Mouse (Mus musculus): ENCODE measurements around the gene 2010111I01Rik. TPM values are rescaled to one million over a fixed set of nuclear protein-coding genes. Genes with fewer than 3 reads are reported as not detected.

2010111I01Rik gene
- total and polyA plus RNA-seq, 3 experiments, result 26.3 to 32.7 TPM; not detected in 1

DNA sequence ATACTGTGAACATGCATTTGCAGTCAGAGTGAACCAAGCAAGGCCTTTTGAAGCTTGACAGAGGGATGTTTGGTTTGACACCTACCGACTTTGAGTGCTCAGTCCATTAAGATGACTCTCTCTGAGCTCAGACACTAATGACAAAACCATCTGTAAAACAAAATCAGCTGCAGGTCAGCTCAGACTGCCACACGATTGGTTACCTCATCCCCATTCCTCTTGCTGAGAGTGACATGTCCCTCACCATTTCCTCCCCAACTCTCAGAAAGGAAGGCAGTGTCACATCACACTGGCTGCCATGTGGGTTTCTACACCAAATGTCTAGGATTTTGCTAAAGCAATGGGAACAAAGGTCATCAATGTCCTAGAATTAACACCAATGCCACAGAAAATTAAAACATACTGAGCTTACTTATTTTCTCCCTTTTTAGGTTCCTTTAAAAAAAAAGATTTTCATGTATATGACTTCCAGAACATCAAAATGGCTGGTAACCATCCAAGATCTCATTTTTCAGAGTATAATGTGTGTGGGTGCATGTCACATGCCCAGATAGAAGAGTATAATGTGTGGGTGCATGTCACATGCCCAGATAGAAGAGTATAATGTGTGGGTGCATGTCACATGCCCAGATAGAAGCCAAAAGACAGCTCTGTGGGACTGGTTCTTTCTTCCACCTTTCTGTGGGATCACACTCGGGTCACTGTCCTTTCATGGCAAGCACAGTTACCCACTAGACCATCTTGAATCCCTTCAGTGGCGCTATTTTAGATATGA is 395.6 kb downstream of the 2010111I01Rik start:
- no peak overlapping the region for H3K4me3 ChIP-seq (ENCODE audit: control insufficient read depth in 1 of 2, insufficient read depth in 1 of 2, low read depth in 2 of 2, low read length in 2 of 2)
- H3K9me3 ChIP-seq (replicated peaks; ENCODE audit: insufficient read depth, low read length), result no peaks in the 10 kb centered on the region
- TF ChIP-seq POLR2A (IDR thresholded peaks at IDR 0.05; ENCODE audit: control insufficient read depth in 1 of 2, insufficient read depth in 1 of 2, low read depth in 1 of 2, low read length in 2 of 2, poor library complexity in 1 of 2) (no peak), ZKSCAN1 (IDR thresholded peaks at IDR 0.05; ENCODE audit: low read depth, low read length) (no peak), CHD1 (IDR thresholded peaks at IDR 0.05; ENCODE audit: low read depth, low read length) (no peak), EP300 (IDR thresholded peaks at IDR 0.05; ENCODE audit: low read depth in 1 of 2, low read length in 2 of 2) (peak in 1 of 2 experiments; percentile 12; a peak in 1 of 4 replicates), USF1 (IDR thresholded peaks at IDR 0.05; ENCODE audit: low read depth, low read length) (peak; percentile 37; the same call in 1 of the 2 replicates), MYC (IDR thresholded peaks at IDR 0.05; ENCODE audit: low read depth, low read length) (no peak)
- H3K27me3 ChIP-seq (ENCODE audit: control insufficient read depth in 1 of 2, insufficient read depth in 2 of 2, low read length in 2 of 2), result no peaks in the 10 kb centered on the region
- no peak overlapping the region for H3K9ac ChIP-seq (ENCODE audit: control insufficient read depth, low read depth, low read length, poor library complexity, severe bottlenecking)
- DNase-seq (ENCODE audit: low read depth, low spot score), result no peak
- H3K4me1 ChIP-seq (ENCODE audit: control insufficient read depth in 1 of 2, insufficient read depth in 2 of 2, low read length in 2 of 2), result peaks cover 2 to 7% of the 10 kb centered on the region in 2 experiments; a peak in 2 of 4 replicates
- peaks cover 0 to 7% of the 10 kb centered on the region in 2 experiments; a peak in 2 of 4 replicates for H3K36me3 ChIP-seq (ENCODE audit: control insufficient read depth in 1 of 2, insufficient read depth in 2 of 2, low read length in 2 of 2)
- no peaks in the 10 kb centered on the region for H3K79me2 ChIP-seq (ENCODE audit: control insufficient read depth, insufficient read depth, low read length, poor library complexity)
- H3K27ac ChIP-seq (ENCODE audit: control insufficient read depth, low read depth, low read length), result no peak overlapping the region

GRCm38 (mm10) chr13:63361755-63362154 is 397.1 kb downstream of the 2010111I01Rik start:
- Histone ChIP-seq H3K4me1 (ENCODE audit: control insufficient read depth in 1 of 2, insufficient read depth in 2 of 2, low read length in 2 of 2) (peaks cover 2 to 7% of the 10 kb centered on the region in 2 experiments; a peak in 2 of 4 replicates), H3K9ac (ENCODE audit: control insufficient read depth, low read depth, low read length, poor library complexity, severe bottlenecking) (no peak overlapping the region), H3K9me3 (replicated peaks; ENCODE audit: insufficient read depth, low read length) (no peaks in the 10 kb centered on the region), H3K79me2 (ENCODE audit: control insufficient read depth, insufficient read depth, low read length, poor library complexity) (no peaks in the 10 kb centered on the region), H3K36me3 (ENCODE audit: control insufficient read depth in 1 of 2, insufficient read depth in 2 of 2, low read length in 2 of 2) (peaks cover 0 to 7% of the 10 kb centered on the region in 2 experiments; a peak in 2 of 4 replicates), H3K4me3 (ENCODE audit: control insufficient read depth in 1 of 2, insufficient read depth in 1 of 2, low read depth in 2 of 2, low read length in 2 of 2) (no peak overlapping the region), H3K27me3 (ENCODE audit: control insufficient read depth in 1 of 2, insufficient read depth in 2 of 2, low read length in 2 of 2) (no peaks in the 10 kb centered on the region), H3K27ac (ENCODE audit: control insufficient read depth, low read depth, low read length) (no peak overlapping the region)
- peak; percentile 41 for DNase-seq (ENCODE audit: low read depth, low spot score)
- TF ChIP-seq MYC (IDR thresholded peaks at IDR 0.05; ENCODE audit: low read depth, low read length), result no peak
- TF ChIP-seq EP300 (IDR thresholded peaks at IDR 0.05; ENCODE audit: low read depth in 1 of 2, low read length in 2 of 2), result peak; percentile 22 to 33; a peak in 1 of 4 replicates

DNA sequence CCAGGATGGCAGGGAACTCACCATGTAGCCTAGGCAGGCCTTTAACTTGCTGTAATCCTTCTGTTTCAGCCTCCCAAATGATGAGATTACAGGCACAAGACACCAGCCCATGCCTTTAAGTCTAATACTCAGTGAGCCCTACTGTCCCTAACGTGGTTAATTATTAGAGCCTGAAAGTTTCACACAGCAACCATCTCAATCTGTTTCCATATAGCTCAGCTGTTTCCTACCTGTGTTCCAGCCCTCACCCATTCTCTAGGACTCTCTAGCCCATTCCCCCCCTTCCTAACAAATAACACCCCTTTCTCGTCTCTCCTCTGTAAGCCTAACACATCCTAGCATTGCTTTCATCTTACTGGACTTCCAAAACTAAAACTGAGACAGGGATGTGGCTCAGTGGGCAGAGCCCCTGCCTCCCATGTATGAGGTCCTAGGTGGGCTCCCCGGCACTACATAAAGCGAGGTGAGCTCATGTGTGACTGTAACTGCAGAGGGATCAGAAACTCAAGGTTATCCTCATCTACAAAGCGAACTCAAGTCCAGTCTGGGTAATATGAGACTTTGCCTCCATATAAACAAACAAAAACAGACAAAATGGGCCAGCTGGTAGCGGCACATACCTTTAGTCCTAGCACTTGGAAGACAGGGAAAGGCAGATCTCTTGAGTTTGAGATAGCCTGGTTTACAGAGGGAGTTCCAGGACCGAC is 408.9 kb downstream of the 2010111I01Rik start:
- no peak overlapping the region for H3K27ac ChIP-seq (ENCODE audit: control insufficient read depth, low read depth, low read length)
- H3K79me2 ChIP-seq (ENCODE audit: control insufficient read depth, insufficient read depth, low read length, poor library complexity), result no peaks in the 10 kb centered on the region
- H3K36me3 ChIP-seq (ENCODE audit: control insufficient read depth in 1 of 2, insufficient read depth in 2 of 2, low read length in 2 of 2), result no peaks in the 10 kb centered on the region; a peak in 1 of 4 replicates
- DNase-seq (ENCODE audit: low read depth, low spot score), result no peak
- H3K4me1 ChIP-seq (ENCODE audit: control insufficient read depth in 1 of 2, insufficient read depth in 2 of 2, low read length in 2 of 2), result no peaks in the 10 kb centered on the region
- H3K9ac ChIP-seq (ENCODE audit: control insufficient read depth, low read depth, low read length, poor library complexity, severe bottlenecking), result no peak overlapping the region
- TF ChIP-seq POLR2AphosphoS5 (IDR thresholded peaks at IDR 0.05; ENCODE audit: borderline replicate concordance, low read depth, low read length) (no peak), JUND (IDR thresholded peaks at IDR 0.05; ENCODE audit: low read depth, low read length) (no peak), TCF12 (IDR thresholded peaks at IDR 0.05; ENCODE audit: low read depth, low read length) (no peak), RCOR1 (IDR thresholded peaks at IDR 0.05; ENCODE audit: low read depth, low read length) (no peak), MAZ (IDR thresholded peaks at IDR 0.05; ENCODE audit: low read depth, low read length) (no peak), MYC (IDR thresholded peaks at IDR 0.05; ENCODE audit: low read depth, low read length) (no peak), CHD2 (IDR thresholded peaks at IDR 0.05; ENCODE audit: low read length) (no peak), ZKSCAN1 (IDR thresholded peaks at IDR 0.05; ENCODE audit: low read depth, low read length) (no peak), MXI1 (IDR thresholded peaks at IDR 0.05; ENCODE audit: low read depth, low read length) (no peak), ETS1 (IDR thresholded peaks at IDR 0.05; ENCODE audit: low read depth, low read length) (no peak), ZNF384 (IDR thresholded peaks at IDR 0.05; ENCODE audit: low read depth, low read length) (no peak), SMC3 (IDR thresholded peaks at IDR 0.05; ENCODE audit: low read depth, low read length) (no peak), NELFE (IDR thresholded peaks at IDR 0.05; ENCODE audit: low read depth, low read length) (no peak), UBTF (IDR thresholded peaks at IDR 0.05; ENCODE audit: borderline replicate concordance, insufficient read depth, low read depth, low read length) (no peak)
- H3K27me3 ChIP-seq (ENCODE audit: control insufficient read depth in 1 of 2, insufficient read depth in 2 of 2, low read length in 2 of 2), result no peaks in the 10 kb centered on the region
- H3K9me3 ChIP-seq (replicated peaks; ENCODE audit: insufficient read depth, low read length), result no peaks in the 10 kb centered on the region
- H3K4me3 ChIP-seq (ENCODE audit: control insufficient read depth in 1 of 2, insufficient read depth in 1 of 2, low read depth in 2 of 2, low read length in 2 of 2), result no peak overlapping the region

All from MEL (cell line).